Mouse (Mus musculus): ENCODE results near the gene Zfp784.
"Not testable (repeated sequence)": the region's sequence is repeated elsewhere in the genome, so short reads cannot be mapped to it uniquely, and the experiment has no call there.

The Zfp784 gene

DNA sequence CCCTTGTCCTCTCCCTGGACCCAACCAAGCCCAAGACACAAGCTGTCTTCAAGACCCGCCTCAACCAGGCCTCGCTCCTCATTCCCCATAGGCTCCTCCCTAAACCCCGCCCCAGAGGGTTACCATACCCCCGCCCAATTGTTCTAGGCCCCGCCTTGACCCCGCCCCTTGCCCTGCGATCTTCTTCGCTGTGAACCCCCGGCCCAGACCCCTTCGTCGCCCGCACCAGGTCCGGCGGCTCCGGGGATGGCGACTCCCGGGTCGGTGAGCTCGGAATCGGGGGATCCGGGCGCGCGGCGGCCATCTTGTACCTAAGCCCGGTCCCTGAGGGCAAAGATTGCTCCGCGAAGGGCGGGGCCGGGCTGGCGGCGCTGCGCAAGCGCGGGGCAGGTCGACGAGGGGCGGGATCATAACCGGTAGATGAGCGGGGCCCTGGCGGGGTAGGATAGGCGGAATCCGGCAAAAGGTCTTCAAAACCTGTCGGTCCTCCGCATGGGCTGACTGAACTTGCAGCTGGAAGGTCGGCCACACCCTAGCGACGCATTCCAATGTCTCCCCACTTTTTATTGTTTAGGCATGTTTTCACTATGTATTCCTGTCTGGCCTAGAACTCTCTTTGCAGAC, at the start of gene Zfp784:
Zfp784 (minus strand) TSS at position 338 of the 624 bp plus-strand sequence.
- DNase-seq (ENCODE audit: low spot score): peak; percentile 91

- no peak for DNase-seq (ENCODE audit: low spot score)
These were observed 49.6 kb upstream of the Zfp784 start for GRCm38 (mm10) chr7:5087886-5088285.

DNA sequence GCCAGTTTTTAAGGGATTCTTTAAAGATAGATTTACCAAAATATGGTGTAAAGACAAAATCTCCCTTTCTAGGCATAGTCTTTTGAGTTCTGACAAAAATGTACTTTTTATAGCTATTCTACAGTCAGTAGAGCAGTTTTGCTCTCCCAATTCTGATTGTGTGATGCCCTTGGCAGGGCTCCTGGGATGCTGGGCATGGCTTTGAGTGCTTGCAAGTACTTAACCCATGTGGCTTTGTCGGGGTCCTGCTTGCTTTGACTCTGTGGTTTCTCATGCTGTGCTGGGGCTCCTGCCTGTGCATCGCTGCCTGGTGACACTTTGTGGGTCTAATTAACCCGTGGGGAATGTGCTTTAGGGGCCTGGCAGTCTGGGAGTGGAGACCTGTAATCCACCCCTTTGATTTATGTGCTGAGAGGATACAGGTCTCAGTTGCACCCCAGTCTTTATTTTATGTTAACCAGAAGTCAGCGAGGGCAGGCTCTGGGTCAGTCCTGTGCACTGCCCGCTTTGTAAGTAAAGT, 48.7 kb upstream of the Zfp784 start:
- DNase-seq (ENCODE audit: low spot score): no peak

DNA sequence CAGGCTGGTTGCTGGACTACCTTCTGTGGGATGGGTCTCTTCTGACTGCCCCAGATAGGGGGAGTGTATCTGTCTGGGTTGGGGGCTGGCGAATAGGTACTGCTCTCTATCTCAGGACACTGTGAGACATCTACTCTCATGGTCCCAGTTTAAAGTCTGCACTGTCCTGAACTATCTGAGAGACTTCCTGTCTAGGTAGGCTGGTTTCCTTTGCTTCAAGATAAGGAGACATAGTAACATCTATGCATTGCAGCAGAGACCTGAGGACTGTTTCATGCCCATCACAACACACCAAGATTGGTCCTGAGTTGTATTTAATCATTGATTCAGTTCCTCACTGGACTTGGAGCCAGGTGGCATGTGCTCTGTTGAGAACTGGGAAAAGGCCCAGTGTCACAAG, 47.3 kb upstream of the Zfp784 start:
- no peak for DNase-seq (ENCODE audit: low spot score)

DNA sequence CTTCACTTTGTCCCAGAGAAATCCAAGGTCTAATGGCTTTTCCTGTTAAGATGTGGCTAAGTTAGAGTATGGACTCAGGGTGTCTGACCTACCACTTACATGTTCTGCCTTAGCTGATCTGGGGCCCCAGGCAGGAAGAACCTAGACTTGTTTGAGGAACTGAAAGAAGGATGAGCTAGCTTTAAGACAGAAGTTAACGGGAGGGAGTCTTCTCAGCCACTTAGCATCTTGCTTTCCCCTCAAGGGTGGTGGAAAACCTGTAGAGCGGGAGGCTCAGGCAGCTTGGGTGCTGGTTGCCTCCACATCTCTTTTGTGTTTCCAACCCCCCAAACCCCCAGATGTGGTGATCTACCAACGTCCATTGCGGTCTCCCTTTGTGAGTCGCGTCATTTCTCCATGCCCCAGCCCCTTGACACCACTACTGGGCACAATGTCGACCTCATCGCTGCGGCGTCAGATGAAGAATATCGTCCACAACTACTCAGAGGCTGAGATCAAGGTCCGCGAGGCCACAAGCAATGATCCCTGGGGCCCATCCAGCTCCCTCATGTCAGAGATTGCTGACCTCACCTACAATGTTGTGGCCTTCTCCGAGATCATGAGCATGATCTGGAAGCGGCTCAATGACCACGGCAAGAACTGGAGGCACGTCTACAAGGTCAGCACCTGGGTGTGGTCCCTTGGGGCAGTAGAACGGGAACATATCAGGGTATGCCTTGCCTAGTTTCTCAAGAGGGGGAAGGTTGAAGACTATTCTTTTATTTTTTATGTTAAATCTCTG, 45.3 kb upstream of the Zfp784 start:
- DNase-seq (ENCODE audit: low spot score): no peak

GRCm38 (mm10) chr7:5081939-5082338, 43.7 kb upstream of the Zfp784 start:
- DNase-seq (ENCODE audit: low spot score): no peak

- DNase-seq (ENCODE audit: low spot score): no peak
These were observed 43.0 kb upstream of the Zfp784 start for GRCm38 (mm10) chr7:5081241-5081640.

DNA sequence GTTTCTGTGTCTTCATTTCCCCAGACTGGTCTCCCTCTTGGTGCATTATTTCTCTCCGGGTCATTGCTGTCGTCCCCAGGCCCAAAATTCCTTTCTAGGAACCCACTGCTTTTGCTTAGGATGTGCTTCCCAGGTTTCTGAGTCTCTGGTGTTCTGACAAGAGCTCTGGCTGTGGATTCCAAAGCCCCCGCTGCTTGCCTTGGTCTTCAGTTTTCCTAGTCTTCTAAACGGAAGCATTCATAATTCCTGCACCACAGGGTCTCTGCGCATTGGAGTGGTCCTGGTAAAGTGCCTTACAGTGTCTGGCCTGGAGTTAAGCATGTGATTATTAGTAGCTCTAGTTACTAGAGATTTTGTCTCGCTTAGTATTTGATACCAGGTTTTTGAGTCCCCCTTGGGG, 42.6 kb upstream of the Zfp784 start:
- DNase-seq (ENCODE audit: low spot score): no peak

GRCm38 (mm10) chr7:5080010-5080751, 41.9 kb upstream of the Zfp784 start, which contains the start of gene Epn1:
Gene Epn1, plus strand, starts transcription at chr7:5080235.
- DNase-seq (ENCODE audit: low spot score): peak; percentile 95

- not testable (repeated sequence) for DNase-seq (ENCODE audit: low spot score)
These were observed 41.2 kb upstream of the Zfp784 start for GRCm38 (mm10) chr7:5079365-5080009.

- no peak for DNase-seq (ENCODE audit: low spot score)
These were observed 38.7 kb upstream of the Zfp784 start for GRCm38 (mm10) chr7:5076931-5077330.

DNA sequence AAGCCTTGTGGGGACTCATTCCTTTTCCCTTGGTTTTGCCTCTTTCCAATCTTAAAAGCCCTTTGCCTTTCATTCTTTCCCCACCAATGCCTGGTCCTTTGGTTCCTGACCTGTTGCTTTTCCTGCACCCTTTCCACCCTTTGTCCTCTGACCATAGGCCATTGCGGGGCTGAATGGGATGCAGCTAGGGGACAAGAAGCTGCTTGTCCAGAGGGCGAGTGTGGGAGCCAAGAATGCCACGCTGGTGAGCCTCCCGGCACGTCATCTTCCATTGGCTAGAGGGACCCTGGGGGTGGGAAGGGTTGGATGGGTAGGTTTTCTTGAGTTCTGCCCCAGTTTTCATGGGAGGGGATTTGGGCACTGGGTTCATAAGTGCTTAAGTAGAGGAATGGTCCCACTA, 36.7 kb upstream of the Zfp784 start:
- DNase-seq (ENCODE audit: low spot score): no peak

DNA sequence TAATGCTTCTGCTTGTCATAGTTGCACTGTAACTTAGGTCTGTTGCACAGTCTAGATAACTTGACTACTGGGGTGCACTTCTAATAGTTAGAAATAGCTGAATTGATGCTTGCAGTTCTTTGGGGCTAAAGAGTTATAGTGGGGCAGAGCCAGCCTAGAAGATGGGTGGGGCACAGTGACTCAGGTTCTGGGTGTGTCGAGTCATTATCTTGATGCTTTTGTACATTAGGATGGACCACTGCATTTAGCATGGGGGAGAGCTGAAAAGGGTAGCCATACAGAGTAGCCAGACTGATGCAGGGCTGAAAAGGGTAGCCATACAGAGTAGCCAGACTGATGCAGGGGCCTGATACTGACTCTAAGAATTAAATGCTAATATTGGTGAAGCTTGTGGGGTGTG, 35.3 kb upstream of the Zfp784 start:
- DNase-seq (ENCODE audit: low spot score): no peak

- DNase-seq (ENCODE audit: low spot score): no peak
These were observed 26.6 kb upstream of the Zfp784 start for GRCm38 (mm10) chr7:5064886-5065285.

DNA sequence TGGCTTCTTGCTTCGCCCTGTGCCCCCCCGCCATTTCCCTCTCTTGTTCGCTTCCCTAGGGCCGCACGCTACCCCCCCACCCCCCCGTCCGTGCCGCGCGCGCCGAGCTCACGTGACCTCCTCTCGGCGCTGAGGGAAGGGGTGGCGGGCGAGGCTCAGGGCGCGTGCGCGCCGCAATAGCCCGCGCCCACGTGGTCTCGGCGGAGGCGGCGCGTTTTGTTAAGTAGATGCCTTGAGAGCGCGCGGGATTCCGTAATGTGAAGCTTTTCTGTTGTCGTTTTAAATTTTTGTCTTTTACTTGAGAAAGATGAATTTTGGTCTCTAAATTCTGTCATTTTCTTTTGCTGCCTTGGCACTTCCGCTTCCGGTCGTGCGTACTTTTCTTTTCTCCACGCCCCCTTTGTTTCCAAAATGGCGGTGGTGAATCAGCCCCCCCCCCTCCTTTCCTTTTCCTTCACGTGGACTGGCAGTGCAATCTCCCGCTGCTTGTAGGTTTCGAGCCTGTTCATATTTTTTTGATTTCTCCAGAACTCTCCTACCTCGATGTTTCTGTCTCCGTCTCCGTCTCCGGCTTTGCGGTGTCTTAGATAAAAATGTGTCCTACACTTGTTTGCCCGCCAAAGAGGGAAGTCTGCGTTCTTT, 24.2 kb upstream of the Zfp784 start:
- peak; percentile 84 for DNase-seq (ENCODE audit: low spot score)

DNA sequence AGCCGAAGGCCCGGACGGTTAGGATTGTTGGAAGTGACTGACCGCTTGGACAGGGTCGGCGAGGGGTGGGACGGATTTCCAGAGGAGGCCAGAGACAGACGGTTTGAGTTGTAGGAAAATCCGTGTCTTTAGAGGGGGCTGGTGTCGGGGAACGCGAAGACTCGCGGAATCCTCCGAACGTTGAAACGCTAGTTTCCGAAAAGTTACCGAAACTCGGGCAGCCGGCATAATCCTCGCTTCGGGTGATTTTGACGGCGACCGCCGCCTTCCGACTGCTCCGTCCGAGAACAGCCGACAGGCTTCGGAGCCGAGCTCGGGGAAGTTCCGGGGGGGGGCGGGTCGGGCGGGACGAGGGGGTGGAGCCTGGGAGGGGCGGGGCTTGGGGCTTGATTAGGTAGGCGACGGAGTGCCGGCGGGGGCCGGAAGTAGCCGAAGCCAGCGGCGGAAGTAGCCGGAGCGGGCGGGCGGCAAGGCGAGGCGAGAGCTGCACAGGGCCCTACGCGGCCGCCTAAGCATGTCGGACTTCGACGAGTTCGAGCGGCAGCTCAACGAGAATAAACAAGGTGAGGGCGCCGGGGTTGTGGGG, 23.6 kb upstream of the Zfp784 start, which contains the start of gene U2af2:
U2af2 (plus strand) TSS at position 370 of the 586 bp plus-strand sequence.
- DNase-seq (ENCODE audit: low spot score): peak; percentile 92

DNA sequence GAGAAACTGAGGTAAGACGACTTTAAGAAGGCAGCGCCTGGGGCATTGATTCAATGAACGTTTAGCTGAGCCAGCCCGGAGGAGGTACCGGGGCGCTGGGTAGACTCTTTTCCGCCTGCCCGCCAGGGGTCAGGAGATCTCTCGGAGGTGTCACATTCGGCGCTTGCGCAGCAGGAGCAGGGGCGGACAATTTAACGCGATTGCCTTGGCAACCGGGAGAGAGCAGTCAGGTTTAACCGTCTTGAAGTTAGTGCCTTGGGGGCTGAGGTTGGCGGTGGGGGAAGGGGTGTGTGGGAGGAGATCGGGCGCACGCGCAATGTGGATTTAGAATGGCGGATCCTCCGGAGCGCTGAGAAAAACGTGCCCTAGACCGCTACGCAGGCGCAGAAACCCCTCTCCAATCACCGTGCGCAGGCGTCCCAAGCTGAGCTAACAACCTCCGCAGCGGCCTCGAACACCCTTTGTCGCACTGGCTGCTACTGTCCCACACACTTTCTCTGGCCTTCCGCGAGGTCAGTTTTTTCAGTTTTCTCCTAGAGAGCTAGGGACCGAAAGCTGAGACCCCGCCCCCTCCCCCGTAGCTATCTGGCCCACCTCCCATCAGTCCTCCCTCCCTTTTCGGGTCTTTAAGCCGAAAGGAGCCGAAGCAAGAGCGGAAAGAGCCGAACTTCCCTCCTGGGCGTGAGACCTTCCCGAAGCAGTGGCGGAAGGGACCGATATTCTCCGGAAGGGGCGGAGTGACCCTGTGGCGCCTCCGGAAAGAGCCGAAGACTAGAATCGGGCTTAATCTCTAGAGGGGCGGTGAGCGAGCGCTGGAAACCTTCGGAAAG, 22.9 kb upstream of the Zfp784 start:
- peak; percentile 99 for DNase-seq (ENCODE audit: low spot score)

GRCm38 (mm10) chr7:5060239-5060731, 22.0 kb upstream of the Zfp784 start:
- peak; percentile 87 for DNase-seq (ENCODE audit: low spot score)

GRCm38 (mm10) chr7:5059421-5059820, 21.2 kb upstream of the Zfp784 start:
- DNase-seq (ENCODE audit: low spot score): no peak

GRCm38 (mm10) chr7:5058631-5059030, 20.4 kb upstream of the Zfp784 start:
- no peak for DNase-seq (ENCODE audit: low spot score)

Data from retina, embryonic 14.5 days (tissue).